Mouse (Mus musculus): ENCODE results near the gene Kif22. TPM values are rescaled to one million over a fixed set of nuclear protein-coding genes. Genes with fewer than 3 reads are reported as not detected.

The Kif22 gene
- polyA plus RNA-seq, 1 experiment = 50.5 TPM

DNA sequence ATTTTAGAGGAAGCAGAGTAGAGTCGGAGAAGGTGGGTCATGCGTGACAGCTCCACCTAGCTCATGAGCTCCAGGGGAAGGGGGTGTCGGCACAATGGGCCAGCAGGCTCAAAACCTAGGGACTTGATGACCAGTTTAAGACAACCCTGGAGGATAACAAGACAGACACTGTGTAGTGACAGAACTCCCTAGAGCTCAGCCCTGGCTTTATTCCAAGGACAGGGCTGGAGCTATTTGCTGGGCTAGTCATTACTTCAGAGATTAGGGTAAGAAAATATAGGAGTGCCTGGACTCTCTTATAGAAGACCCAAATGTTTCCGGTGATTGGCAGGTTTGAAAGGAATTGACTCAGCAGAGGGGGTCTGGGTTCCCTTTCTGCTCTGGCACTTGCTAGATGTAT, 30.9 kb upstream of the Kif22 start:
- no peak overlapping the region for H3K4me3 ChIP-seq (ENCODE audit: control insufficient read depth, insufficient read depth, low read length)
- H3K36me3 ChIP-seq (ENCODE audit: control insufficient read depth, insufficient read depth, low read length) = no peaks in the 10 kb centered on the region
- H3K27me3 ChIP-seq (ENCODE audit: control insufficient read depth, insufficient read depth, low read length) = no peaks in the 10 kb centered on the region
- TF ChIP-seq CTCF (IDR thresholded peaks at IDR 0.05; ENCODE audit: borderline replicate concordance, control insufficient read depth, extremely low read depth, insufficient read depth, low read length, poor library complexity) = no peak
- no peak for TF ChIP-seq POLR2A (IDR thresholded peaks at IDR 0.05; ENCODE audit: control insufficient read depth, extremely low read depth, insufficient read depth, low read length, poor library complexity)
- 96% methylated on average over 4 of the region's 4 CpGs for WGBS
- peaks cover 13% of the 10 kb centered on the region for H3K4me1 ChIP-seq (replicated peaks; ENCODE audit: control insufficient read depth, insufficient read depth, low read length)
- DNase-seq = no peak
- no peak overlapping the region for H3K27ac ChIP-seq (ENCODE audit: control insufficient read depth, insufficient read depth, low read length)

DNA sequence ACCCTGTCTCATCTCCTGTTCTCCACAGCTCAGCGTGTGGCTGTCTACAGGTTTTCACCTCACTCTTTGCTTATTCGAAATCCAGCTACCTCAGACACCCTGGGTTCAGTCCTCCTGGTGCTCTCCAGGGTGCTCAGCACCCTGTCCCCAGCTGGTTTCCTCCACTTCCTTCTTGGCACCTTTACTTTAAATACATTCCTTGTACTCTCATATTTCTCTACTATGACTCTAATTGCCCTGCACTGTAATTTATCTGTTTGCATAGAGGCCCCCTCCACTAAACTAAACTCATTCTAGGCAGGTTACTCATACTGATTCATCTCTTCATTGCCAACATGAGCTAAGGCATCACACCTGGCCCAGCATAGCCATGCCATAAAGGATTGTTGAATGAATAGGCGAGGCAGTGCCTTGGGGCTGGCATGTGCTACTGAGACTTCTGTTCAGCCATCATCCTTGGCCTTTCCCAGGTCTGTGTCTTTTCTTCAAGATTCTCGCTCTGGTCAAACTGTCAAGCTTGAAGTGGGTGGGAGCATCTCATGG, 28.7 kb upstream of the Kif22 start:
- no peak for DNase-seq
- Histone ChIP-seq H3K4me1 (replicated peaks; ENCODE audit: control insufficient read depth, insufficient read depth, low read length) (peaks cover 2% of the 10 kb centered on the region; the same call in 1 of the 2 replicates), H3K36me3 (ENCODE audit: control insufficient read depth, insufficient read depth, low read length) (no peaks in the 10 kb centered on the region), H3K4me3 (ENCODE audit: control insufficient read depth, insufficient read depth, low read length) (no peak overlapping the region), H3K27me3 (ENCODE audit: control insufficient read depth, insufficient read depth, low read length) (no peaks in the 10 kb centered on the region), H3K27ac (ENCODE audit: control insufficient read depth, insufficient read depth, low read length) (no peak overlapping the region)
- no peak for TF ChIP-seq CTCF (IDR thresholded peaks at IDR 0.05; ENCODE audit: borderline replicate concordance, control insufficient read depth, extremely low read depth, insufficient read depth, low read length, poor library complexity)
- no peak for TF ChIP-seq POLR2A (IDR thresholded peaks at IDR 0.05; ENCODE audit: control insufficient read depth, extremely low read depth, insufficient read depth, low read length, poor library complexity)
- whole genome bisulfite sequencing = 75% methylated on average over 4 of the region's 4 CpGs

DNA sequence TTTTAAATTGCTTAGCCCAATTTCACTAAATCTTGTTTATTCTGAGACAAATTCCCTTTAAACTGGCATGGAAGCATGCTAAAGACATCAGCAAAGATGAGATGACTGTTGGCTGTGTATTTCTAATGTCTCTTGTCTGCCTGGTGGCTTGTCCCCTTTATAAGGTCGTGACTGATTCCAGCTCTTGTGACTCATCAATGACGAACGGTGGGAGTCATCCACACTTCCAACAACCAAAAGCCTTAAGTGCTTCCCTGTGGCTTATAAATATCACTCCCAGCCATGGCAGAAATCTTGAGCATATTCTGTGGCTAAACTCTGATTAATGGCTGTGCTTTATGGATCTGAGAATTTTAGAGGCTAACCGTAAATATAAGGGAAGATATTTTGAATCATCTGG, 24.0 kb upstream of the Kif22 start:
- Histone ChIP-seq H3K36me3 (ENCODE audit: control insufficient read depth, insufficient read depth, low read length) (no peaks in the 10 kb centered on the region), H3K27me3 (ENCODE audit: control insufficient read depth, insufficient read depth, low read length) (no peaks in the 10 kb centered on the region), H3K4me3 (ENCODE audit: control insufficient read depth, insufficient read depth, low read length) (no peak overlapping the region), H3K27ac (ENCODE audit: control insufficient read depth, insufficient read depth, low read length) (no peak overlapping the region), H3K4me1 (replicated peaks; ENCODE audit: control insufficient read depth, insufficient read depth, low read length) (no peaks in the 10 kb centered on the region; the same call in 1 of the 2 replicates)
- 95% methylated on average over 4 of the region's 4 CpGs for WGBS
- TF ChIP-seq CTCF (IDR thresholded peaks at IDR 0.05; ENCODE audit: borderline replicate concordance, control insufficient read depth, extremely low read depth, insufficient read depth, low read length, poor library complexity) (no peak), POLR2A (IDR thresholded peaks at IDR 0.05; ENCODE audit: control insufficient read depth, extremely low read depth, insufficient read depth, low read length, poor library complexity) (no peak)
- no peak for DNase-seq

DNA sequence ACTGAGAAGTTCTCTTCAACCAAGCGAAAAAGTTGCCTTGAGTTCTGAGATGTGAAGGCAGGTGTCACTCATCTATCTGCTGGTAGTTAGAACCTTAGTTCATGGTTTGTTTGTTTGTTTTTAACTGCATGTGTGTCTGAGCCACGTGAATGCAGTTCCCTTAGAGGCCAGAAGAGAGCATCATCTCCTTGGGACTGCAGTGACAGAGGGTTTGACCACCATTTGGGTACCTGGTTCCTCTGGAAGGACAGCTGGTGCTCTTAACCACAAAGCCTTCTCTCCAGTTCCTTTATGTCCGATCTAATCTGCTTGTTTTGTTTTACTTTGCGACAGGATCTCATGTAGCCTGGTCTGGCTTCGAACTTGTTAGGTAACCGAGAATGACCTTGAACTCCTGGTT, 23.3 kb upstream of the Kif22 start:
- no peak overlapping the region for H3K27ac ChIP-seq (ENCODE audit: control insufficient read depth, insufficient read depth, low read length)

DNA sequence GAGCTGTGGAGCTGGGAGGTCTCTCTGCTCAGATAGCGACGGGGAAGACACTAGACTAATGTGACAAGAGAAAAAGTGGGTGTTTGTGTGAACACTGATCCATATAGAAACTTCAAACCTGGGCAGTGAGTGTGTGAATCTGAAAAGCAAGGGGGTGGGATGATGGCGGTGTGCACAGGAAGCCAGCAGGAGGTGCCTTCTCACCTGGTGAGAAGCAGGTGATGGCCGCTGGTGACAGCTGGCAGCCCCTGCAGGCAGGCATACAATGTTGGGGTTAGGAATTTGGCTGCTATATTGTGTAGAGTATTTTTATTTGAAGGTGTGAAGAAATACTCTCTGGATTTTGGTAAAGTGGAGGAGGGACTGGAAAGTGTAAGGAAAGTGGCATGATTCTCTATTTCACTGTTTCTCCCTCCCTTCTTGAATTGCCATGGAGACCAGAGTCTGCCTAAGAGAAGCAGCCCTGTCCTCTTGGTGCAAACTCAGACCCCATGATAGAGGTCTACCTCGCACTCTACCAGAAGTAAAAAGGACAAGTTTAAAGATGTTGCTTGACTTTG, 12.8 kb upstream of the Kif22 start:
- TF ChIP-seq POLR2A (IDR thresholded peaks at IDR 0.05; ENCODE audit: control insufficient read depth, extremely low read depth, insufficient read depth, low read length, poor library complexity) (no peak), CTCF (IDR thresholded peaks at IDR 0.05; ENCODE audit: borderline replicate concordance, control insufficient read depth, extremely low read depth, insufficient read depth, low read length, poor library complexity) (no peak)
- 82% methylated on average over 5 of the region's 5 CpGs for WGBS
- Histone ChIP-seq H3K4me3 (ENCODE audit: control insufficient read depth, insufficient read depth, low read length) (no peak overlapping the region), H3K4me1 (replicated peaks; ENCODE audit: control insufficient read depth, insufficient read depth, low read length) (no peaks in the 10 kb centered on the region; the same call in 1 of the 2 replicates), H3K36me3 (ENCODE audit: control insufficient read depth, insufficient read depth, low read length) (no peaks in the 10 kb centered on the region), H3K27ac (ENCODE audit: control insufficient read depth, insufficient read depth, low read length) (no peak overlapping the region), H3K27me3 (ENCODE audit: control insufficient read depth, insufficient read depth, low read length) (no peaks in the 10 kb centered on the region)
- DNase-seq = no peak

More for the DNA sequence above, 23.3 kb upstream of the Kif22 start:
- Histone ChIP-seq H3K36me3 (ENCODE audit: control insufficient read depth, insufficient read depth, low read length) (no peaks in the 10 kb centered on the region), H3K4me1 (replicated peaks; ENCODE audit: control insufficient read depth, insufficient read depth, low read length) (no peaks in the 10 kb centered on the region), H3K27me3 (ENCODE audit: control insufficient read depth, insufficient read depth, low read length) (no peaks in the 10 kb centered on the region), H3K4me3 (ENCODE audit: control insufficient read depth, insufficient read depth, low read length) (no peak overlapping the region)
- TF ChIP-seq CTCF (IDR thresholded peaks at IDR 0.05; ENCODE audit: borderline replicate concordance, control insufficient read depth, extremely low read depth, insufficient read depth, low read length, poor library complexity) = no peak
- no peak for TF ChIP-seq POLR2A (IDR thresholded peaks at IDR 0.05; ENCODE audit: control insufficient read depth, extremely low read depth, insufficient read depth, low read length, poor library complexity)
- no peak for DNase-seq
- WGBS = 78% methylated on average over 6 of the region's 6 CpGs

DNA sequence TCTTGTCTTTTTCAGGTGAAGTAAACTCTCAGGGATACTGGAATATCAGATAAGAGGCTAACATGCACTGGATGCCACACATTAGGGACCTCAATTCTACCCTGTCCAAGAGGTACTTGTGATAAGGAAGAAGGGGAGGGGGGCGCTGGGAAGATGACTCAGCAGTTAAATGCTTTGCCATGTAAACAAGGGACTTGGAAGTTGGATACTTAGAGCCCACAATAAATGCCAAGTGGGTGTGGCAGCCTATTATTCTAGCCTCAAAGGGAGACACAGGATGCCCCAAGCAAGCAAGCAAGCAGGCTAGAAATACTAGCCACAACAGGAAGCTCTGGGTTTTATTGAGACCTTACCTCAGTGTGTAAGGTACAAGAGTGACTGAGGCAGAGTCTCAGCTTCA, 11.0 kb downstream of the Kif22 start:
- H3K27ac ChIP-seq (ENCODE audit: control insufficient read depth, insufficient read depth, low read length) = no peak overlapping the region
- TF ChIP-seq POLR2A (IDR thresholded peaks at IDR 0.05; ENCODE audit: control insufficient read depth, extremely low read depth, insufficient read depth, low read length, poor library complexity) (no peak), CTCF (IDR thresholded peaks at IDR 0.05; ENCODE audit: borderline replicate concordance, control insufficient read depth, extremely low read depth, insufficient read depth, low read length, poor library complexity) (no peak)
- DNase-seq = no peak
- WGBS = 82% methylated on average over 1 of the region's 1 CpGs
- H3K36me3 ChIP-seq (ENCODE audit: control insufficient read depth, insufficient read depth, low read length) = peaks cover 34% of the 10 kb centered on the region; the same call in 1 of the 2 replicates
- peaks cover 8% of the 10 kb centered on the region for H3K4me1 ChIP-seq (replicated peaks; ENCODE audit: control insufficient read depth, insufficient read depth, low read length)
- no peak overlapping the region for H3K4me3 ChIP-seq (ENCODE audit: control insufficient read depth, insufficient read depth, low read length)
- H3K27me3 ChIP-seq (ENCODE audit: control insufficient read depth, insufficient read depth, low read length) = no peaks in the 10 kb centered on the region

All from thymus, adult 2 months (tissue).